19 mouse cellular contexts compared by ENCODE assay signal in genomic region chr6:134154746-134155145, GRCm38 (mm10).
A peak's percentile ranks its signal among the peaks of the same experiment; 100 is the strongest.
DNase-seq lines count a peak whose midpoint lies in the region; ATAC-seq and TF ChIP-seq lines count a peak whose summit lies in the region.
"Had no signal": no experiment of that assay in that cellular context is flagged by ENCODE, and none has a peak within 500 bp of the region (broad histone marks: within the 10 kb centered on the region; RNA-seq: fewer than 3 reads in every experiment).

No protein-coding gene starts in this region.

- WGBS in kidney, adult 2 months, result 79% methylated on average over 8 of the region's 8 CpGs
- 85% methylated on average over 8 of the region's 8 CpGs for WGBS in intestine, embryonic 15.5 days

- intact Hi-C loops in heart, postnatal 25 days (cut with DNase I), result loop anchor here (5.0 kb wide), 2 partner anchors 33 to 233 kb away; no protein-coding TSS in a partner anchor

- H3K4me2 ChIP-seq in intestine, embryonic 15.5 days (replicated peaks), result no peak overlapping the region
- H3K4me2 ChIP-seq: forebrain, embryonic 12.5 days; heart, embryonic 15.5 days had no signal

- peak overlapping the region; percentile 66; the same call in 1 of the 2 replicates for H3K27ac ChIP-seq in kidney, adult 2 months (ENCODE audit: insufficient read depth, low read depth, low read length)
- H3K27ac ChIP-seq in intestine, embryonic 15.5 days, result no peak overlapping the region
- H3K27ac ChIP-seq: forebrain, embryonic 12.5 days; heart, embryonic 15.5 days had no signal

- no peaks in the 10 kb centered on the region for H3K27me3 ChIP-seq in kidney, adult 2 months (replicated peaks; ENCODE audit: control insufficient read depth, insufficient read depth, low read length)
- H3K27me3 ChIP-seq in intestine, embryonic 15.5 days (replicated peaks), result no peaks in the 10 kb centered on the region
- H3K27me3 ChIP-seq: CH12.LX; forebrain, embryonic 12.5 days; heart, embryonic 15.5 days; Patski had no signal

- H3K9ac ChIP-seq in intestine, embryonic 15.5 days, result no peak overlapping the region
- H3K9ac ChIP-seq: forebrain, embryonic 12.5 days; heart, embryonic 15.5 days had no signal

- TF ChIP-seq POLR2A in kidney, adult 2 months (IDR thresholded peaks at IDR 0.05; ENCODE audit: low read depth, low read length), result no peak

- ATAC-seq in intestine, embryonic 15.5 days, result 0 out of 2 replicates have a peak, but pooled peaks have one; percentile 15
- ATAC-seq: activated CD4-positive, CD25-positive, alpha-beta regulatory T cell, adult 4 months; forebrain, embryonic 16.5 days; hindbrain, embryonic 16.5 days; inflammation-experienced regulatory T-cells, adult 6 months; Patski had no signal

- no peaks in the 10 kb centered on the region for H3K9me3 ChIP-seq in intestine, embryonic 15.5 days
- H3K9me3 ChIP-seq: forebrain, embryonic 12.5 days; heart, embryonic 15.5 days had no signal

- peaks cover 32% of the 10 kb centered on the region for H3K4me1 ChIP-seq in kidney, adult 2 months (ENCODE audit: control insufficient read depth, insufficient read depth, low read length)
- H3K4me1 ChIP-seq in intestine, embryonic 15.5 days (replicated peaks), result peaks cover 29% of the 10 kb centered on the region

- no peak for TF ChIP-seq CTCF in kidney, adult 2 months (conservative IDR thresholded peaks at IDR 0.05; ENCODE audit: insufficient read depth, insufficient read length, low read depth, low read length)

- peak; percentile 61 for DNase-seq in heart, adult 11 months
- no peak for DNase-seq in heart, postnatal 25 days (ENCODE audit: low spot score)
- peak; percentile 71 for DNase-seq in kidney, adult 2 months
- DNase-seq in kidney, postnatal 10 days, result no peak
- no peak for DNase-seq in right cerebral cortex, postnatal 10 days (ENCODE audit: low spot score in 2 of 2)
- DNase-seq: adrenal gland, postnatal 14 days; cerebellum, adult 2 months; cerebellum, postnatal 10 days; gastrocnemius, postnatal 10 days; heart, postnatal 14 days had no signal

- no peaks in the 10 kb centered on the region; the same call in 1 of the 2 replicates for H3K36me3 ChIP-seq in kidney, adult 2 months (ENCODE audit: control insufficient read depth, insufficient read depth, low read length)
- H3K36me3 ChIP-seq in intestine, embryonic 15.5 days, result no peaks in the 10 kb centered on the region
- H3K36me3 ChIP-seq: forebrain, embryonic 12.5 days; heart, embryonic 15.5 days had no signal

- no peak overlapping the region for H3K4me3 ChIP-seq in kidney, adult 2 months (ENCODE audit: insufficient read depth, low read depth, low read length)
- no peak overlapping the region for H3K4me3 ChIP-seq in intestine, embryonic 15.5 days (replicated peaks)
- H3K4me3 ChIP-seq: forebrain, embryonic 12.5 days; heart, embryonic 15.5 days had no signal

Comparison
In these comparisons a context has a peak if more than half of its experiments do, and no peak if none do; other contexts are left out.
1. DNase-seq: peak in heart, adult 11 months (single experiment) and kidney, adult 2 months (single experiment); none in heart, postnatal 25 days (single experiment), kidney, postnatal 10 days (single experiment) and right cerebral cortex, postnatal 10 days (0 of 2).